Mouse (Mus musculus): Measurements from ENCODE around the gene Ccdc171. TPM values are rescaled to one million over a fixed set of nuclear protein-coding genes. Genes with fewer than 3 reads are reported as not detected.
A peak's percentile ranks its signal among the peaks of the same experiment; 100 is the strongest.
"Not testable (repeated sequence)": the region's sequence is repeated elsewhere in the genome, so short reads cannot be mapped to it uniquely, and the experiment has no call there.

Gene Ccdc171
- 3.6 and 3.7 TPM in 2 replicates for total RNA-seq (2021)
- long read RNA-seq, partial matches to known transcripts = 0 of 1 reads
- long read RNA-seq, other reads (novel, unspliced or antisense) = 1 of 1 reads

- DNase-seq = peak; percentile 97
Observed at GRCm38 (mm10) chr4:83524843-83525689, at the start of gene Ccdc171. Gene Ccdc171 (plus strand): TSS chr4:83525545.

- DNase-seq = no peak
Observed at GRCm38 (mm10) chr4:83485250-83485649, 40.1 kb upstream of the Ccdc171 start.

GRCm38 (mm10) chr4:83485735-83486116, 39.6 kb upstream of the Ccdc171 start:
- DNase-seq = peak; percentile 84

- peak; percentile 88 for DNase-seq
Observed at GRCm38 (mm10) chr4:83486117-83486901, 39.0 kb upstream of the Ccdc171 start, which contains the start of gene Psip1. Gene Psip1 (minus strand): TSS chr4:83486459.

- DNase-seq = no peak
Observed at GRCm38 (mm10) chr4:83489121-83489520, 36.2 kb upstream of the Ccdc171 start.

- DNase-seq = no peak
Observed at GRCm38 (mm10) chr4:83493112-83493511, 32.2 kb upstream of the Ccdc171 start.

GRCm38 (mm10) chr4:83497013-83497412, 28.3 kb upstream of the Ccdc171 start:
- DNase-seq = not testable (repeated sequence)

- DNase-seq = no peak
Observed at GRCm38 (mm10) chr4:83500154-83501036, 24.9 kb upstream of the Ccdc171 start.

- no peak for DNase-seq
Observed at GRCm38 (mm10) chr4:83501037-83501430, 24.3 kb upstream of the Ccdc171 start.

- DNase-seq = no peak
Observed at GRCm38 (mm10) chr4:83509600-83509999, 15.7 kb upstream of the Ccdc171 start.

GRCm38 (mm10) chr4:83511083-83511482, 14.3 kb upstream of the Ccdc171 start:
- DNase-seq = no peak

GRCm38 (mm10) chr4:83512217-83512616, 13.1 kb upstream of the Ccdc171 start:
- no peak for DNase-seq

GRCm38 (mm10) chr4:83512644-83513043, 12.7 kb upstream of the Ccdc171 start:
- no peak for DNase-seq

GRCm38 (mm10) chr4:83514183-83514582, 11.2 kb upstream of the Ccdc171 start:
- DNase-seq = no peak

- no peak for DNase-seq
Observed at GRCm38 (mm10) chr4:83514976-83515669, 10.2 kb upstream of the Ccdc171 start.

GRCm38 (mm10) chr4:83516144-83516543, 9.2 kb upstream of the Ccdc171 start:
- DNase-seq = not testable (repeated sequence)

- no peak for DNase-seq
Observed at GRCm38 (mm10) chr4:83519148-83519547, 6.2 kb upstream of the Ccdc171 start.

- DNase-seq = no peak
Observed at GRCm38 (mm10) chr4:83519807-83520206, 5.5 kb upstream of the Ccdc171 start.

GRCm38 (mm10) chr4:83520308-83520707, 5.0 kb upstream of the Ccdc171 start:
- DNase-seq = no peak

- no peak for DNase-seq
Observed at GRCm38 (mm10) chr4:83522066-83522465, 3.3 kb upstream of the Ccdc171 start.

GRCm38 (mm10) chr4:83524456-83524842, 896 bp upstream of the Ccdc171 start:
- DNase-seq = no peak

Measured in adrenal gland, postnatal 25 days (tissue).